Mouse (Mus musculus) ES-Bruce4 (cell line): ENCODE measurements around the gene Pdia3.

Experiments used
- CTCF ChIP-seq: IDR thresholded peaks from one replicate; pipeline ENCODE4 v1.8.1; 2011; ENCODE audit warnings: low read depth, low read length
- EP300 ChIP-seq: IDR thresholded peaks from 2 replicates; pipeline ENCODE4 v1.6.1; 2011; ENCODE audit warnings: low read depth, low read length; ENCODE audit not compliant: insufficient read depth

DNA sequence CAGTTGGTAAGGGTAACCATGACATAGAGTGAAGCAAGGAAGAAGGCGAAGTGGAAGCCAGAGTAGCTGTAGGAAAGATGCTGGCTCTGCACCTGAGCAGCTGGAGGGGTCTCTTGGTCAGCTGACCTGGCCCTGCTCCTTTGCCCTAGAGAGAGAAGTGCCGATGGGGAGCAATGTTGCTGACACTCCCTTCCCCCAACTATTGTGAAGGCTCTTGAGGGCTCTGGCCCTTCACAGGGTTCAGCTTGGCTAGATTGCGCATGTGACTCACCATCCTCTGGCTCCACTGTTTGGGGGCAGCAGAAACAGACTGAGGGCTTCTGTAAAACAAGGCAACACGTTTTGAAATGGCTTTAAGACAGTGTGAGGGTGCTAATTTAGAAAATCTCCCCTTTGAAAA, 38.8 kb downstream of the Pdia3 start:
- TF ChIP-seq CTCF (no peak), EP300 (no peak)
